21 mouse cellular contexts compared by ENCODE assay signal in the genomic region with DNA sequence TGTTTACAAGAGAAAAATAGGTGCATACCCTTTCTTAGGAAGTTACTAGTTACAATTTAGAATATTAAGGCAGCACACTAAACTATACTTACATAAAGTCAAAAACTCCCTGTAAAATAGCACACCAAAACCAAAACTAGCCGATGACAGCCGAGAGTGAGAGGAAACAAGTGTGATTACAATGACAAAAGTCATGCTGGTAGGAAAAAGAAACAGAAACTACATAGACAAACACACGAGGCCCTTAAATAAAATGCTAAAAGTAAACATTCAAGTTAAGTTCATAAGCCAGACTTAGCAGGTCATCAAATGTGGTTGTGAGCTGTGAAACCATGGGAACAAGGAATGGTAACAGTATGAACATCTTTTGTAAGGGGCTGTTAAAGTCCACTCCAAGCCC. TPM values are rescaled to one million over a fixed set of nuclear protein-coding genes. Genes with fewer than 3 reads are reported as not detected.
"Had no signal": no experiment of that assay in that cellular context is flagged by ENCODE, and none has a peak within 500 bp of the region (broad histone marks: within the 10 kb centered on the region; RNA-seq: fewer than 3 reads in every experiment).

No protein-coding gene starts in this region.

- H3K4me1 ChIP-seq: midbrain, embryonic 10.5 days; midbrain, embryonic 12.5 days; neural tube, embryonic 13.5 days; neural tube, embryonic 15.5 days had no signal

- H3K27me3 ChIP-seq: midbrain, embryonic 12.5 days; neural tube, embryonic 13.5 days; neural tube, embryonic 15.5 days had no signal

- H3K27ac ChIP-seq: midbrain, embryonic 10.5 days; midbrain, embryonic 12.5 days; neural tube, embryonic 13.5 days; neural tube, embryonic 15.5 days had no signal

- H3K9ac ChIP-seq: lung, embryonic 14.5 days; midbrain, embryonic 12.5 days; neural tube, embryonic 13.5 days; neural tube, embryonic 15.5 days had no signal

- DNase-seq: lung, adult 18-20 months; lung, embryonic 14.5 days; lung, postnatal 10 days; lung, postnatal 4 days; midbrain, embryonic 14.5 days; retina, postnatal 1 day; right cerebral cortex, adult 18-20 months; right cerebral cortex, postnatal 25 days; spleen, adult 18-20 months; thymus, adult 18-20 months; thymus, postnatal 14 days; thymus, postnatal 36 days had no signal

- H3K4me3 ChIP-seq: midbrain, embryonic 10.5 days; midbrain, embryonic 12.5 days; myocyte; neural tube, embryonic 13.5 days; neural tube, embryonic 15.5 days had no signal

- H3K4me2 ChIP-seq: lung, embryonic 14.5 days; midbrain, embryonic 12.5 days; neural tube, embryonic 13.5 days; neural tube, embryonic 15.5 days had no signal

- H3K9me3 ChIP-seq: midbrain, embryonic 10.5 days; midbrain, embryonic 12.5 days; neural tube, embryonic 13.5 days; neural tube, embryonic 15.5 days had no signal

RNA-seq across cellular contexts. Expression of a gene that starts 38.3 kb away (rescaled TPM):
- total RNA-seq: megakaryocyte-erythroid progenitor cell, adult 5-6 weeks had no signal
- polyA plus RNA-seq: lung, embryonic 14.5 days; midbrain, embryonic 10.5 days; midbrain, embryonic 12.5 days; midbrain, embryonic 14.5 days; midbrain, embryonic 16.5 days; myocyte; neural tube, embryonic 11.5 days; neural tube, embryonic 13.5 days; stomach, embryonic 14.5 days had no signal
